Mouse (Mus musculus): ENCODE results near the gene Mecom. TPM values are rescaled to one million over a fixed set of nuclear protein-coding genes. Genes with fewer than 3 reads are reported as not detected.
"Not testable (repeated sequence)": the region's sequence is repeated elsewhere in the genome, so short reads cannot be mapped to it uniquely, and the experiment has no call there.

Gene Mecom
- polyA plus RNA-seq, 1 experiment from 2014 or later, result 13.0 TPM

DNA sequence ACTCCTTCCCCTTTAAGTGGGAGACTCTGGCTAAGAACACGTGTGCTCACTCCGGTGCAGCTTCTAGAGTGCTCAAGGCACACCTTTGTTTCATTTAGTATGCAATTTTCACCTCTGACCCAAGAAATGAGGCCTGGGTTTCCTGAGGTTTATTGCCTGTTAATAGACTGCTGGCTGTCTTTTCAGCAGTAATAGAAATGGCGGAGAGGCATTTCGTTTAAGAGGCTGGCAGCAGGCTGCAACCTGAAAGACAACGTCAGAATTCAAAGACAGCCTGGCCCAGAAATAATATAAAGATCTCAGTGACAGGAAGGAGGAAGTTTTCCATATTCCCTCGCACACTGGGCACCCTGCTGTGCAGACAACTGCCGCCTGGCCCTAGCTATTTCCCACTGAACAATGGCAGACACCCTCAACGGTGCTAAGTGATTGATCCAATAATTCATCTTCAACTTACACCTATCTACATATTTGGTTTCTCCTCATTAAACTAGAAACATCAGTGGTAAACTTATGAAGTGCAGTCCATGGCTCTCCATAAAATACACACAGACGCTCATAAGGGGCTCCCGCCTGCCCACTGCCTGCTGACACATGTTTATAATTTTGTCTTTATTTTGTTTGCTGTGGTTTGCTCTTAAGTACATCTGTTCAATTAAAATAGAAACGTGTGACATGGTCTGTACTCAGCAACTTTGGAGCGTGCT is 319.7 kb downstream of the Mecom start:
- no peak overlapping the region for H3K27ac ChIP-seq (replicated peaks; ENCODE audit: low read depth, low read length)
- DNase-seq (ENCODE audit: low spot score), result no peak

DNA sequence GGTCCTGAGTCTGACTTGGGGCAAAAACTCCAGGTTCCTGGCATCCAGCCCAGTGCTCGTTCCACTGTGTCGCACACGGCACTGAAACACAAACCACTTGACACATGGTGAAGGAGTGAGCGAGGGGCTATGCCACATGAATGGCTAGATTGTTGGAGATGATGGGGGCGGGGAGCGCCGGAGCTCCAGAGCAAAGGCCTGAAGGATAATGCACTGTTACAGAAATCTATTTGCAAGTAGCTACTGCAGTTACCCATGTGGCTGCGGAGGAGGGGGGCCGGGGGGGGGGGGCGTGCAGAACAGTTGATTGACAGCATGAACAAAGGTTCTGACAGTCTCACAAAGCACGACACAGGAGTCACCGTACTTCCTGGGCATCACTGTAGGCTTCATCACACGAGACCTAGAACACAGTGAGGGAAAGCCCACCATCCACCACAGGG is 320.9 kb downstream of the Mecom start:
- peak; percentile 85 for ATAC-seq (ENCODE audit: low read depth)
- H3K4me3 ChIP-seq (ENCODE audit: low read depth, low read length), result no peak overlapping the region
- 0 out of 2 replicates have a peak, but pooled peaks cover 8% of the 10 kb centered on the region for H3K4me1 ChIP-seq (ENCODE audit: control insufficient read depth, insufficient read depth, low read length)
- H3K36me3 ChIP-seq (ENCODE audit: control insufficient read depth, insufficient read depth, low read length), result no peaks in the 10 kb centered on the region
- no peak overlapping the region for H3K4me2 ChIP-seq (ENCODE audit: low read depth, low read length)
- no peak overlapping the region for H3K9ac ChIP-seq (ENCODE audit: low read depth, low read length)
- H3K9me3 ChIP-seq (ENCODE audit: control insufficient read depth, low read length), result no peaks in the 10 kb centered on the region
- 18% methylated on average over 9 of the region's 13 CpGs for WGBS
- H3K27ac ChIP-seq (replicated peaks; ENCODE audit: low read depth, low read length), result no peak overlapping the region
- peak; percentile 79 for DNase-seq (ENCODE audit: low spot score)
- H3K27me3 ChIP-seq (replicated peaks; ENCODE audit: control insufficient read depth, insufficient read depth, low read length), result peaks cover 3% of the 10 kb centered on the region; the same call in 1 of the 2 replicates

More for the DNA sequence above, 319.7 kb downstream of the Mecom start:
- Histone ChIP-seq H3K4me2 (ENCODE audit: low read depth, low read length) (no peak overlapping the region), H3K4me3 (ENCODE audit: low read depth, low read length) (no peak overlapping the region), H3K9me3 (ENCODE audit: control insufficient read depth, low read length) (no peaks in the 10 kb centered on the region), H3K4me1 (ENCODE audit: control insufficient read depth, insufficient read depth, low read length) (0 out of 2 replicates have a peak, but pooled peaks cover 8% of the 10 kb centered on the region), H3K27me3 (replicated peaks; ENCODE audit: control insufficient read depth, insufficient read depth, low read length) (peaks cover 3% of the 10 kb centered on the region; the same call in 1 of the 2 replicates), H3K36me3 (ENCODE audit: control insufficient read depth, insufficient read depth, low read length) (no peaks in the 10 kb centered on the region), H3K9ac (ENCODE audit: low read depth, low read length) (no peak overlapping the region)
- WGBS, result 33% methylated on average over 12 of the region's 12 CpGs
- ATAC-seq (ENCODE audit: low read depth), result no peak

GRCm38 (mm10) chr3:30225200-30225599 is 322.6 kb downstream of the Mecom start:
- WGBS, result 61% methylated on average over 6 of the region's 6 CpGs
- not testable (repeated sequence) for H3K4me2 ChIP-seq (ENCODE audit: low read depth, low read length); H3K4me3 ChIP-seq (ENCODE audit: low read depth, low read length); ATAC-seq (ENCODE audit: low read depth); H3K9me3 ChIP-seq (ENCODE audit: control insufficient read depth, low read length); DNase-seq (ENCODE audit: low spot score); H3K4me1 ChIP-seq (ENCODE audit: control insufficient read depth, insufficient read depth, low read length); H3K9ac ChIP-seq (ENCODE audit: low read depth, low read length); H3K36me3 ChIP-seq (ENCODE audit: control insufficient read depth, insufficient read depth, low read length); H3K27ac ChIP-seq (replicated peaks; ENCODE audit: low read depth, low read length)
- peaks cover 17% of the 10 kb centered on the region; the same call in 1 of the 2 replicates for H3K27me3 ChIP-seq (replicated peaks; ENCODE audit: control insufficient read depth, insufficient read depth, low read length)

- WGBS, result 48% methylated on average over 19 of the region's 19 CpGs
- ATAC-seq (ENCODE audit: low read depth), result no peak
- no peak overlapping the region for H3K27ac ChIP-seq (replicated peaks; ENCODE audit: low read depth, low read length)
- peaks cover 13% of the 10 kb centered on the region; the same call in 1 of the 2 replicates for H3K4me1 ChIP-seq (ENCODE audit: control insufficient read depth, insufficient read depth, low read length)
- no peak overlapping the region for H3K9ac ChIP-seq (ENCODE audit: low read depth, low read length)
- DNase-seq (ENCODE audit: low spot score), result no peak
- H3K4me2 ChIP-seq (ENCODE audit: low read depth, low read length), result no peak overlapping the region
- H3K27me3 ChIP-seq (replicated peaks; ENCODE audit: control insufficient read depth, insufficient read depth, low read length), result peaks cover 36% of the 10 kb centered on the region
- no peaks in the 10 kb centered on the region for H3K36me3 ChIP-seq (ENCODE audit: control insufficient read depth, insufficient read depth, low read length)
- no peaks in the 10 kb centered on the region for H3K9me3 ChIP-seq (ENCODE audit: control insufficient read depth, low read length)
- H3K4me3 ChIP-seq (ENCODE audit: low read depth, low read length), result no peak overlapping the region
These were observed 327.0 kb downstream of the Mecom start for GRCm38 (mm10) chr3:30220701-30221412.

GRCm38 (mm10) chr3:30219891-30220290 is 327.9 kb downstream of the Mecom start:
- ATAC-seq (ENCODE audit: low read depth), result no peak
- H3K4me2 ChIP-seq (ENCODE audit: low read depth, low read length), result peak overlapping the region; percentile 54
- H3K4me3 ChIP-seq (ENCODE audit: low read depth, low read length), result peak overlapping the region; percentile 27
- H3K36me3 ChIP-seq (ENCODE audit: control insufficient read depth, insufficient read depth, low read length), result no peaks in the 10 kb centered on the region
- WGBS, result 32% methylated on average over 8 of the region's 8 CpGs
- no peak for DNase-seq (ENCODE audit: low spot score)
- no peak overlapping the region for H3K27ac ChIP-seq (replicated peaks; ENCODE audit: low read depth, low read length)
- peak overlapping the region; percentile 34; the same call in 1 of the 2 replicates for H3K9ac ChIP-seq (ENCODE audit: low read depth, low read length)
- no peaks in the 10 kb centered on the region for H3K9me3 ChIP-seq (ENCODE audit: control insufficient read depth, low read length)
- H3K27me3 ChIP-seq (replicated peaks; ENCODE audit: control insufficient read depth, insufficient read depth, low read length), result peaks cover 36% of the 10 kb centered on the region
- H3K4me1 ChIP-seq (ENCODE audit: control insufficient read depth, insufficient read depth, low read length), result peaks cover 13% of the 10 kb centered on the region; the same call in 1 of the 2 replicates

- WGBS, result 5% methylated on average over 21 of the region's 21 CpGs
- Histone ChIP-seq H3K4me2 (ENCODE audit: low read depth, low read length) (peak overlapping the region; percentile 54), H3K4me1 (ENCODE audit: control insufficient read depth, insufficient read depth, low read length) (peaks cover 13% of the 10 kb centered on the region; the same call in 1 of the 2 replicates), H3K9me3 (ENCODE audit: control insufficient read depth, low read length) (no peaks in the 10 kb centered on the region), H3K36me3 (ENCODE audit: control insufficient read depth, insufficient read depth, low read length) (no peaks in the 10 kb centered on the region), H3K27ac (replicated peaks; ENCODE audit: low read depth, low read length) (no peak overlapping the region), H3K9ac (ENCODE audit: low read depth, low read length) (peak overlapping the region; percentile 34; the same call in 1 of the 2 replicates), H3K27me3 (replicated peaks; ENCODE audit: control insufficient read depth, insufficient read depth, low read length) (peaks cover 36% of the 10 kb centered on the region), H3K4me3 (ENCODE audit: low read depth, low read length) (peak overlapping the region; percentile 27)
- ATAC-seq (ENCODE audit: low read depth) (peak; percentile 57; the same call in 1 of the 2 replicates), DNase-seq (ENCODE audit: low spot score) (peak; percentile 52)
These were observed 328.5 kb downstream of the Mecom start for GRCm38 (mm10) chr3:30219190-30219884.

DNA sequence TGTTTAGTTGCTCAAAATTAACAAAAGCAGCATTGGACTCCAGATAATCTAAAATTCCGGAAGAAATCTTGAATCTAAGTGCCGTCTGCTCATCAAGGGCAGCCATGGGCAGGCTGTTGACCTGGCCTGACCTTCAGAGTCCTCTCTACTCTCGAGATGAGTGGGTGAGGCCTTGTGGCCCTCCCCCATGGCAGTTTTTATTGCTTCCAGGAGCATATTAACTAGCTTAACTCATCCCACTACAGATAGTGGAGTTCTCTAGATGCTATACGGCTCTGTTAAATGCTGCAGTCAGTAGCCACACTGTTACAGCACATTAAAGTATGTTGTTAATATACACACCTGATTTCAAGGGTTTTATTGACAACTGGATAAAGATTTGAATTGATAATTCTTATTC is 333.2 kb downstream of the Mecom start:
- no peak overlapping the region for H3K27ac ChIP-seq (replicated peaks; ENCODE audit: low read depth, low read length)
- H3K4me1 ChIP-seq (ENCODE audit: control insufficient read depth, insufficient read depth, low read length), result peaks cover 16% of the 10 kb centered on the region; the same call in 1 of the 2 replicates
- no peak for DNase-seq (ENCODE audit: low spot score)

GRCm38 (mm10) chr3:30213540-30214170 is 334.2 kb downstream of the Mecom start:
- no peak overlapping the region for H3K4me2 ChIP-seq (ENCODE audit: low read depth, low read length)
- peaks cover 8% of the 10 kb centered on the region; the same call in 1 of the 2 replicates for H3K4me1 ChIP-seq (ENCODE audit: control insufficient read depth, insufficient read depth, low read length)
- no peak overlapping the region for H3K4me3 ChIP-seq (ENCODE audit: low read depth, low read length)
- peaks cover 10% of the 10 kb centered on the region for H3K27me3 ChIP-seq (replicated peaks; ENCODE audit: control insufficient read depth, insufficient read depth, low read length)
- H3K27ac ChIP-seq (replicated peaks; ENCODE audit: low read depth, low read length), result no peak overlapping the region
- no peaks in the 10 kb centered on the region for H3K9me3 ChIP-seq (ENCODE audit: control insufficient read depth, low read length)
- 17% methylated on average over 7 of the region's 7 CpGs for WGBS
- ATAC-seq (ENCODE audit: low read depth) (no peak), DNase-seq (ENCODE audit: low spot score) (no peak)
- H3K36me3 ChIP-seq (ENCODE audit: control insufficient read depth, insufficient read depth, low read length), result no peaks in the 10 kb centered on the region
- H3K9ac ChIP-seq (ENCODE audit: low read depth, low read length), result no peak overlapping the region

More for the DNA sequence above, 333.2 kb downstream of the Mecom start:
- Histone ChIP-seq H3K9ac (ENCODE audit: low read depth, low read length) (no peak overlapping the region), H3K36me3 (ENCODE audit: control insufficient read depth, insufficient read depth, low read length) (no peaks in the 10 kb centered on the region), H3K9me3 (ENCODE audit: control insufficient read depth, low read length) (no peaks in the 10 kb centered on the region), H3K4me2 (ENCODE audit: low read depth, low read length) (no peak overlapping the region), H3K4me3 (ENCODE audit: low read depth, low read length) (no peak overlapping the region), H3K27me3 (replicated peaks; ENCODE audit: control insufficient read depth, insufficient read depth, low read length) (peaks cover 19% of the 10 kb centered on the region)
- 52% methylated on average over 4 of the region's 4 CpGs for WGBS
- ATAC-seq (ENCODE audit: low read depth), result no peak

Data from embryonic facial prominence, embryonic 14.5 days (tissue).